Mouse (Mus musculus) spleen, adult 18-20 months (tissue): ENCODE data around the gene Vps53.

Experiments used
- DNase-seq, 2 experiments: peaks; one replicate each; pipeline ENCODE4 v3.0.0; 2022; ENCODE audit warnings: mixed read lengths in 2 of 2

The Vps53 gene

DNA sequence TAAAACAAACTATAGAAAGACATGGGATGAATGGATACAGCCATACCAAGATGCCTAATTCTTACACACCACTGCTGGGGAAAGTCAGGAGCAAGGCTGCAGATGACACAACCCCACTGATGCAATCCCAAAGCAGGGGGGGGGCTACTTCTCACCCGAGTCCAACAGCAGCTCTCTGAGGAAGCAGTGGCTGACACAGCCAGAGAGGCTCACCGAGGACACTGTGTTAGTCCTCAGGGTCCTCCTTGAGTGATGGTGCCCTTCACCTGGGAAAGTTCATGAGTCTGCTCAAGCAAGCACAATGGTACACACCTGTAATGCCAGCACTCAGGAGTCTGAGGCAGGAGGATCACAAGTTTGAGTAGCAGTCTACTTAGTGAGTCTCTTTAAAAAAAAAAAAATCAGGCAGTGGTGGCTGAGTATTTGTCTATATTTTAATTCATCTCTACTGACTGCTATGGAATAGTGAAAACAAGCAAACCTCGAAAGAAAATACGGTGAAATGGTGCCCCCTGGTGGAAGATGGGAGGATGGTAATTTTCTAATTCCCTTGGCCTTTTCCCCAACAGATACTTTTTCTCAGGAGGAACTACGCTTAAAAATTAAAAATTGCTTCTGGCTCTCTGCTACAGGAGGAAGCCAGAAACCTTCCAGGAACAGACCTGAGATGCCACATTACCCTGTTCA, 12.2 kb downstream of the Vps53 start:
- DNase-seq = peak; percentile 7 to 66

DNA sequence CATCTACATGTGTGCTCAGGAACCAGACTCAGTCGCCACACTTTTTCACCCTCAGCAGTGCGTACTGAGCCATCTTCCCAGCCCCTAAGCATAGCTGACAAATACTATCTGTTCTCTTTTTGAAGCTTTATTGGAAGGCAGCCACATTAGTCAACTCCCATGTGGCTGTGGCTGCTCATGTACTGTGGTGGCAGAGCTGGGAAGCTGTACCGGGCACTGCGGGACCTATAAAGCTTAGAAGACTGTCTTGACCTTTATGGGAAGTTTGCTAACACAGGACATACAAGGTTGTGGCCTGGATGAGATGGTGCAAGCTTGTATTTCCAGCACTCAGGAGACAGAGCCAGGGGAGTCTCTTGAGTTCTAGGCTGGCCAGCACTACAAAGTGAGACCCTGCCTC, 12.8 kb downstream of the Vps53 start:
- no peak for DNase-seq

DNA sequence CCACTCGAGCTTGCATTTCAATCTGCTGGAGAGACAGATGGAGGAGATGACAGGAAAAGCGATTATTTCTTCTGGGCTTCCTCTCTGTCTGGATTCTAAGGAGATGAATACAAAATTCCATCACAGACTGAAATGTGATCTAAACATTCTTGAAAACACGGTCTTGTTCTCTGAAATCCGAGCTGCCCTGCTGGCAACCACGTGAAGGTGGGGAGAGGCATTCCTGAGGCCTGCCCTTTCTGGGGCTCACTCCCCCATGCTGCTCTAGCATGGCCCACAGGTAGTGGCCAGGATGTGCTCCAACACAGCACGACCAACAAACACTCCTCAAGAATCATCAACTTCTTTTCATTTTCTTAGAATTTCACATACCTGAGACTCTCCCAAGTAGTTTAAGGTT, 19.2 kb downstream of the Vps53 start:
- no peak for DNase-seq

DNA sequence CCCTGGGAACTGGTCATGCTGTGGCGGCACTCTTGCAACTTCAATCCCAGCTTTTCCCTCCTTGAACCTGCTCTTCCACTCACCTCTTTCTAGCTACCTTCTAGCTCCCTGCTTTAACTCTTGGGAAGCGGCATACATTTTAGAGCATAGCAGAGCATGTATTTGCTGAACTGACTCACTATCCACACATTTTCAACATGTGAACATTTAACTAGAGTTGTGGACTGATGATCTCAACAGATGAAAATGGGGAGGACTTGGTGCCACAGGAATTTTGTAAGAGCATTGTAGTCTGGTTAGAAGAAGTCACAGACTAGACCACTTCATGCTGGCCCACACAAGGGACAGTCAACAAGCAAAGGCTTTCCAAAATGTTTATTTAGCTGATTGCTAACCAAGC, 21.1 kb downstream of the Vps53 start:
- no peak for DNase-seq

DNA sequence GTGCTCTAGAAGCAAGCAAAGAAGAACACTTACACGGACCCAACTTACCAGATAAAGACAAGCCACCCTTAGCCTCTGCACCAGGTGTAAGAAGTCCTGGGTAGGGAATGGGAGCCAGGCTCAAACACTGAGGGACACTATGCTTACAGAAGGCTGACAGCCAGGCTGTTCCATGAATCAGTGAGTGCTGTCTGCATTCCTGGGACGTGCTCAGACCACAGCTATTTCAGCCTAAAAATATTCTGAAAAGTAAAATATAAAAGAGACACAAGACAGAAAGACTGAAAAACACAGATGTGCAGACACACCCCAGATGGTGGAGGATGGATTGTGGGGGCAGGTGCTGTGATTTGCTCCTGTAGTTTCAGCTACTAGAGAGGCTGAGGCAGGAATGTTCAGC, 24.6 kb downstream of the Vps53 start:
- DNase-seq = no peak

DNA sequence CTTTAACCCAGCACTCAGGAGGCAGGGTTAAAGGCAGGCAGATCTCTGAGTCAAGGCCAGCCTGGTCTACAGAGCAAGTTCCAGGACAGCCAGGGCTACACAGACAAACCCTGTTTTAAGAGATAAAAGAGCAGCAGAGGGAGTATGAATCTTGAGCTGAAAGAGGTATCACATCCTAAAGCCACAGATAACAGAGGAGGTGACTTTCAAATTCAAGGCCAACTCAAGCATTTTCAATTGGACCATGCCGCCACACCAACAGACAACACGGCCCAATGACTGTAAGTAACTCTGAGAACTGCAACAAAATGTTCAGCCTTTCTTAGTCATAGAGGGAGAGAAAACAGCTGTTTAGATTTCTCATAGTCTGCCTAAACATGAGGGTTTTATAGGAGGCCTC, 25.2 kb downstream of the Vps53 start:
- no peak for DNase-seq

DNA sequence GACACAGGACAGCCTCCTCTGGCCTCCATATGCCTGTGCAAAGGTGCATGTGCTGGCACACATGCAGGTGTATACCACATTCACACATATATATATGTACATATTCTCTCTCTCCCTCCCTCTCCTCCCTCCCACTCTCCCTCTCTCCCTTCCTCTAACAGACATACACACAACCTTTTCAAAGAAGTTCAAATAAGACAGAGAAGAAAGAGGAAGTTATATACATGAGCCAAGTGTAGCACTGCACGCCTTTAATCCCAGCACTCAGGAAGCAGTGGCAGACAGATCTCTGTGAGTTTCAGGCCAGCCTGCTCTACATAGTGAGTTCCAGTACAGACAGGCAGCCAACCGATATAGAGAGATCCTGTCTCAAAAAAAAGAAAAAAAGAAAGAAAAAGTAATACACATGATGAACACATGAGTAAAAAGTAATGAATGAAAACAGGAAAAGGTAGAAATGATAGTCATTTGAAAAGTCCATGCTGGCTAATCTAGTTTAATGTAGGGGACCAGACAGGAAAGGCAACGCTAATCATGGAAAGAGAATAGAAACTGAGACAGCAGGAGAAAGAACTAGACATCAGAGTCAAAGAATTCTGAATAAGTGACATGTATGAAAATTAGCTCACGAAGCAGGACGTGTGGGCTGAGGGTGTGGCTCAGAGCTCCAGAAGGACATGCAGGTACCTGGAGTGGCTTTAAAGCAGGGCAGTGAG, 26.1 kb downstream of the Vps53 start:
- DNase-seq = peak in 1 of 2 experiments; percentile 8

DNA sequence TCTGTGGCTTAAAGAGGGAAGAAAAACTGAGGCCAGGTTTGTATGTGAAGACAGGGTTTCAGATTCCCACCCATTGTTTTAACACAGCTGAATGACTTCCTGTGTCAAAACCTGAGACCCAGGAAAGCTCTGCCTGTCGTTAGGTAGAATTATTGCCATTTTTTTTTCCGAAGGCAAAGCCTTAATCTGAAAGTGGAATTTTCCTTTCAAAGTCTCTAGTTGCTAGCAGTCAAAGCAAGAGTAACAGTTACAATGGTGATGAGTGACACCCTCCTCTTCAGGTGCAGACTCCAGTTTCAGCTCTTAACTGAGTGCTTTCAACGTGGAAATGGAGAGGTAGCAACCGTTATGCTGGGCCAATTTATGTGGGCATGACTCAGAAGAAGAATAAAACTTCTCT, 28.5 kb downstream of the Vps53 start:
- no peak for DNase-seq

DNA sequence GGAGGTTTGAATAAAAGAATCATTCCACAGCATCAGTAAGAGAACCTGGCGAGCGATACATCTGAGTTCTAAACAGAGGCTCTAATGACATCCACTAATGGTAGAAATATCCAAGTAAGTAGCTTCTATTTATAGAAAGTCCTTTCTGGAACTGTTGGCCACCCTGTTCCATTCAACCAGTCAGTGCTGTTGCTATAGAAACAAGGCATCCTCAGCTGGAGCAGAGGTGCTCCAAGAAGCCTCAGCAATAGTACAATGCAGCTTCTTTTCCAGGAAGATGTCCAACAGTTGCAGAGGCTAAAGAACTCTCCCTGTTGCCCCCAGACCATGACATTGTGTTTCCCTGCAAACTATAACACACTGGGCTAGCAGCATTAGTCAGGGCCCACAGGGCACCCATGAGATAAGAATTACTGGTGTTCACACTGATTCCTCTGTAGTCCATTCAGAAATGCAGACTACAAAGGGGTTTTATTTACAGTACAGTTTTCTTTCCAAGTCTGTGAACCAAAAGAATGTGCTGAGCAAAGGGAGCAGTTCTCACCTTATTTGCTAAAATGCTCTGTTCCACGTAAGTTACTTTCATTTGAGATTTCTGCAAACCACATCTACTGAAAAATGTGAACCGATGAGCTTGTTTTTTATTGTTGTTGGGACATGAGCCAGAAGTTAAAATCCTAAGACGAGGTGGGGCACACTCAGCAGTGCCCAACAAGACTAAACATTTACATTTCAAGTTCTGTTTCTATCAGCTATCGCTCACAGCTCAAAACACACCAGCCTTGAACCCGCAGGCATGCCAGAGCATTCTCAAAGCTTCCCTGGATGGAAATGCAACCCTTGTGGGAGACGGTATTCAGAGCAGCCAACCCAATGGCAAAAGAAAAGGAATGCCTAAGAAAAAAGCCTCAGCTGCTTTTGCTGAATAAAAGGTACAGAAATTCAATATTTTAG, 31.1 kb downstream of the Vps53 start:
- no peak for DNase-seq

DNA sequence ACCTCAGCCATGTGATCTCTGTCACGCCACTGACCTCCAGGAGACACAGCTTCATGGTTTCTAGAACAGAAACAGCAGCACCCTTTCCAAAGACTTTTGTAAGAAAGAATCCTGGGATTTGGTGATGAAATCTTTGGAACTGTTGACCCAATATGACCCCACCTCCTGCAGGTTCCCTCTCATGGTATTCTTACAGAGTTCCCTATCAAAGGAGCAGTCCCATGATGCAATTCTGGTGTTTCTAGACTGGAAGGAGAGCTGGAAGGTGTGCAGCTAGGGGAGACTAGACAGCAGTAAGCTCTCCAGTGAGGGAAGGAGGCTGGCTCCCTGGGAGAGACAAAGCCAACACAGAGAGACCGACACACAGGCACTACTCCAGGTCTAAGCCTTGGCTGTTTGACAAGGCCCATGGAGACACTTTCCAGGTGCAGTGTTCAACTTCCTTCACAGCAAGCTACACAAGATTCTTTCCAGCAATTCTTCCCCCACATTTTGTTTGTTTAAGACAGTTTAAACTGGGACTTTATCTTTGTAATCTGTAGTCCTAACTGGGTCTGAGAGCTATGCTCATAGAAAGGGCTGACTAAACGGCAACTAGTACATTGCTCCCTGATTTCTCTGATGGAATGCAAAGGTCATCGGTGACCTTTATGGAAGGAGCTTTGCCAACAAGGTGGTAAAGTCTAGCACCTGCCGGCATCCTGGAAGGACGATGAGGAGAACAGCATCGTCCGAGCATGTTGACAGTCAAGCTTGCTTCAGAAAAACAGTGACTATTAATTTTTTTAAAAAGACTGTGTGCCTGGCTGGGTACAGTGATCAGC, 33.0 kb downstream of the Vps53 start:
- no peak for DNase-seq

DNA sequence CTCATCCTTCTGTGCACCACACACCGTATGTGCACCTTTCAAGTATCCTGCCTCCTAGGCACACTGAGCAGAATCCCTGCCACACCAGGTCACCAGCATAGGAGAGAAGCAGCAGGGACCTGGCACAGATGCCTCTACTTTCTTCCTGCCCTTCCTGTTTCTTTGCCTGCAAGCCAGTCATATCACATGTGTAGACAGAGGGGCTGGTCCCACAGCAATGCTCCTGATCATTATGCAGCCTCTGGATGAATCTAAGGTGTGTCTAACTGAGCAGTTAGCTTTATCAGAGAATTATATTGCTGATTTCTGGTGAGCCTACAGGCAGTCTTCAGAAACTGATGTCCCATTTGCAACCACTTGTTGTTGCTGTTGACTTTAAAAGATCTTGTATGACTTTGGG, 34.3 kb downstream of the Vps53 start:
- DNase-seq = no peak

DNA sequence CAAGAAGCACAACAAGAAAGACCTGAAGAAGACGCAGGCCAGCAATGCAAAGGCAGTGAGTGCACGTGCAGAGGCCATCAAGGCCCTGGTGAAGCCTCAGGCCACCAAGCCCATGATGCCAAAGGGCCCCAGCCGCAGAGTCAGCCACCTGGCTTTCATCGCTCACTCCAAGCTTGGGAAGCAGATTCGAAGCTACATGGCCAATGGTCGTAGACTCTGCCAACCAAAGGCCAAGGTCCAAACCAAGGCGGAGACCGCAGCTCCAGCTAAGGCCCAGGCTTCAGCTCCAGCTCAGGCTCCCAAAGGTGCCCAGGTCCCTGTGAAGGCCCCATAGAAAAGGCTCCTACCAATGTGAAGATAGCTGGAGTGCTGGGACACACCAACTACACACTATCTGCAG, 35.1 kb downstream of the Vps53 start:
- no peak for DNase-seq

DNA sequence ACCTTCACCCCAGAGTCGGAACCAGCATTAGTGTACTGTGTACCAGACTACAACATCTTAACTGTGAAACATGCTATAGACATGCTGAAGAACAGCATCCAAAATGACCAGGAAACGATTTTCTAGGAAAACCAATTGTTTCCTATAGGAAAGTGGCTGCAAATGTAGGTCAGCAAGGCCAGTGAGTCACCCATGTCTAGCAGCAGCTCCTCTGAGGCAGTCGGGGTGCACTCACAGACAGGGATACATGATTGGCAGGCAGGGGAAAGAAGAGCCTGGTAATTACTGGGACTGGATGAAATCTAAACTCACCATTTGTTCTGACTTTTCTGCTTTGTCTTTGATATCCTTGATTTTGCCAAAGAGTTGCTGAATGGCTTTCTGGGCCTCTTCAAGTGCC, 41.5 kb downstream of the Vps53 start:
- DNase-seq = no peak

DNA sequence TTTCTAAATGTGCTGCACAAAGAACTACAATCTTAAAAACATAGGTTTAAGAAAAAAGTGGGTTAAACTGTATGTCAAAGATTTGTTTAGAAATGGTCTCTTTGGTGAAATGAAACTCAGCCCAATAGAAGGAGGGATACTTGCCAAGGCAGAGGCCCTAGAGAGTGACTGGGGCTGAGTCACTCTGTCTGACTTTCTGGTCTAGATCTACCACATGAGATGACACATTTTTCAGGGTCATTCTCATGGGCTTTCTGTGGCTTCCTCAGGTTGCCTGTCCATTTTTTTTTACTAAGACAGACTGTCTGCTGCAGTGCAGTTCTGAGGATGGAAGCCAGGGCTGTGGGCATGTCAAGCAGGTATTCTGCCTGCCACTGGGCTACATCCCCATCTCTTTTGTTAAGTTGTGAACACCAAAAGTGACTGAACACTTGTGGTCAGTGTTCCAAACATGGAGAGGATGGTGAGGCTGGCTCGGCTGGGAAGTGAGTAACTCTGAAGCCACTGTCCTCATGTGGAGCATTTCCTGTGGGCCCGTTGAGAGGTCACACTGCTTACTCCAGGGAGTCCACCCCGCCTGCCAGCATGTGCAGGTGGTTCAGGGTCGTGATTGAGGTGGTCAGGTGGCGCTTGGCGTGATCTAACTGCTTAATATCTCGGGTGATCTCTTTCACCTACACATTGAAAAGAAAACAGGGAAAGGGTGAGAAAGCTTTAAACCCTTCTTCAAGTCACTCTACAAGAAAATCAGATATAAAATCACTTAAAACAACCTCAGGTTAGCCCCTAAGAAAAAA, 43.6 kb downstream of the Vps53 start:
- no peak for DNase-seq

DNA sequence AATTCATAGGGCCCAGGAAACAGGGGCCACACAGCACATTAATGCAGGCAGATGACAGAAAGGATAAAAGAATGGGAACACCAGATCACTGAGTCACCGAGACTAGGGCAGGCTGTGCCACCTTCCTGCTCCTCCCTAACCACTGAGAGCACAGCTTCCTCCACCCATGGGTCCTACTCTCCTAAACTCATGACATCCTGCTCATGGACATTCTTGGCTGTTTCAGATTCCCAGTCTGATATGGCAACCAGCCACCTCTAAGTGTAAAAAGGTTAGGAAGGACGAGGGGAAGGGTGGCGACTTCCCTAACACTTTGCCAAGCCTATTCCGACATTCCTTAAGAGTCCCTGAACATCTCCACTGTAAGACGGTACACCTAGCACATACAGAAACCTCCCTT, 48.6 kb downstream of the Vps53 start:
- no peak for DNase-seq

DNA sequence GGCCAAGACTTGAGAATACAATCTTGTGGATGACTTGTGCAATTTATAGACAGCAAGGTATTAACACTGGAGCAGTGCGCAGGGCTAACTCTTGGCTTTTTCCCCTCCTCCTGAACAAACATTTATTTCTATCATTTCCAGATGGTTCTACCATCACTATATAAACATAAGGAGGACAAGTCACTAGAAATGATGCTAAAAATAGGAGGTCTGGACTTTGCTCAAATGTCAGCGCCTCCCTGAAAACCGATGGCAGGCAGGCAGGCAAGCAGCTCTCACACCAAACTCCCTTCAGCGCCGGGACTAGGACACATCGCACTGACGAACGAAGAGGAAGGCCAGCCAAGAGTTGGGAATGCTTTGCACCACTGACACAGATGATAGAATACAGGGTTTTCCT, 54.1 kb downstream of the Vps53 start:
- DNase-seq = no peak

DNA sequence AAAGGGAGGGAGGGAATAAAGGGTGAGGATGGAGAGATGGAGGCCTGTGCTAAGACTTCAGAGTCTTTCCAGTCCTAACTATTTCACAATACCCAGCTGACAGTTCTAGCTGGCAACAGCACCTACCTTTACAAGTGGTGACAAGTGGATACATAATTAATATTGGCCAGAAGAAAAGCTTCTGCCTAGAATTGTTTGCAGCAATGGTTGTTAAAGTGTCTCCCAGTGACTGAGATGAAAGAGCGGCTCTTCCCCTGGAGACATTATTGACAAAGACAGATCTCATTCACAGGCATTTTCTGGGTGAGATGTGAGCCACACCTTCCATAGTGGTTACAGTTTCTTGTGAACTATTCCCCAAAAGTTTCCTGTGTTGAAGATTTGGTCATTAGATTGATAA, 55.9 kb downstream of the Vps53 start:
- DNase-seq = no peak

DNA sequence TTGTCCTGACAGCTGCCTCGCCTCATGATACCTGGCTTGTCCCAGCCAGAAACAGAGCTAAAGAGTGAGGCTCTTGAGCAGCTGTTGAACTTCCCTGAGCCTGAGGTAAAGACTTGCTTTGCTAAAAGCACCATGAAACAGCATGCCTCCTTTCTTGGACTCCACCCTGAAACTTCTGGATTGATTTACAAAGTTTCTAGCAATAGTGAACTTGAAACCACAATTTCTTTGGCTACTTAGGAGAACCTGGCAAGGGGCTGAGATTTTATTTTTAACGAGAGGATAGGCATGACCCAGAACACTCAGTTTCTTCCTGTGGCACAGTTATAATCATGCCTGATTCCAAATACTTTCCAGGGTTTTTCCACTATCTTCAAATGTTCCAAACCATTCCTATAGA, 56.9 kb downstream of the Vps53 start:
- DNase-seq = no peak

DNA sequence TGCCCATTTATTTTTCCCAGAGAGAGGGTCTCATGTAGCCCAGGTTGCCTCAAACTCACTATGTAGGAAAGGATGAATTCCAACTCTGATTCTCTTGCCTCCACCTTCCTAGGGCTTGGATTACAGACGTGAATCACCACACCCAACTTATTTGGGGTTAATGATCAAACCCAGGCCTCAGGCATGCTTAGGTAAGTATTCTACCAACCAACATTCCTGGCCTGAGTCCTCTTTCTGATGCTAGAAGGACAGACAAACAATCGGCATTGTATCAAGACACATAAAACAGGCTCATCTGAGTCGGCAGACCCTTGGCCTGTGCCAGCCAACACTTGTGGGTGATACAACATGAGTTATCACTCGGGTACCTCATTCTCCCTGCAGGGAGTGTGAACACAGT, 58.4 kb downstream of the Vps53 start:
- DNase-seq = no peak

DNA sequence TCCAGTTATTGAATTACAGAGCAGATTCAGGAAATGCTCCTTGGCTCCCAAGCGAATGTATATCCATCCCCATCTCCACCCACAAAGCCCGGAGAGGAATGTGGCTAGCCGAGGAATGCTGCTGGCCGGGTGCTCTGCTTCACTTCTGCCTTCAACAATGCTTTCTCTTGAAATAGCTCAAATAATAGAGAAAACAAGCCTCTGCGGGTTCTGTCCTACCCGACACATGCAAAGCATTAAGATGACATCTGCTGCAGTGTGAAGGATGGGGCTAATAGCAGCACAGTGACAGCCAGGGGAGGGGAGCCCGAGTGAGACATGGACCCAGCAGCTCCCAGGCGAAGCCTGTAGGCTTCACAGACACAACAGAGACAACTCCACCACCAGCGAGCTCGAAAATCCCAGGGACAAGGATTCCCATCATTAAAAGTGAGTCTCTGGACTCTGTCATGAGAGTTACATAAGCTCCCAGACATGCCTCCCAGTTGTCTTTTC, 59.0 kb downstream of the Vps53 start:
- DNase-seq = no peak

DNA sequence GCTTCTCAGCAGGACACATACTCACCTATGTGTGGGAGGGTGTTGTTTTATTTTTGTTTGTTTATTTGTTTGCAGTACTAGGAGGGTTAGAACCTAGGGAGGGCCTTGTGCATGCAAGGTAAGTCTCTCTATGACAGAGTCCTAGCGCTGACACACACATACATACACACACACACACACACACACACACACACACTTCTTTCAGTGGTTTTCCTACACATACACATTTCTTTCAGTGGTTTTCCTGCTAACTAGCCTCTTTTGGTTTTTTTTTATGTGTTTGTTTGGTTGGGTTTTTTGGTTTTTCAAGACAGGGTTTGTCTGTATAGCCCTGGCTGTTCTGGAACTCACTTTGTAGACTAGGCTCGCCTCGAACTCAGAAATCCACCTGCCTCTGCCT, 69.0 kb downstream of the Vps53 start:
- DNase-seq = no peak
